Mouse (Mus musculus) T-cell, adult 2 months (primary cell): Measurements from ENCODE around the gene Eif3c.

Source experiments
- DNase-seq: peaks from one replicate; pipeline ENCODE4 v3.0.0; 2022; ENCODE audit warnings: low spot score

Gene Eif3c

DNA sequence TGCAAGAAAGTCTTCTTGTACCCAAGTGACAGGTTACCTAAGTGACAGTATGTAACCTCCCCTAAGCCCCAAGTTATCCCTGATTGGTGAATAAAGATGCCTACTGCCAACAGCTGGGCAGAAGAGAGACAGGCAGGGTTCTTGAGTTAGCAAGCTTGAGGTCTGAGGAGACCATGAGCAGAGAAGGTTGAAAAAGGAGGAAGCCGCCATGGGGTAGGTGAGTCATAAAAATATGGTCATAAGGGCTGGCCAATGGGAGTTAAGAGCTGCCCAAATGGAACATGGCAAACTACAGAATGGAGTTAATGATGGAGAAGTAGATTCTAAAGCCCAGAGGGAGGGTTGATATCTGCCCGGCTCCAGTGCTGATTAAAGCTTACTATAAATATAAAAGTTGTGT, 20.6 kb downstream of the Eif3c start:
- no peak for DNase-seq

DNA sequence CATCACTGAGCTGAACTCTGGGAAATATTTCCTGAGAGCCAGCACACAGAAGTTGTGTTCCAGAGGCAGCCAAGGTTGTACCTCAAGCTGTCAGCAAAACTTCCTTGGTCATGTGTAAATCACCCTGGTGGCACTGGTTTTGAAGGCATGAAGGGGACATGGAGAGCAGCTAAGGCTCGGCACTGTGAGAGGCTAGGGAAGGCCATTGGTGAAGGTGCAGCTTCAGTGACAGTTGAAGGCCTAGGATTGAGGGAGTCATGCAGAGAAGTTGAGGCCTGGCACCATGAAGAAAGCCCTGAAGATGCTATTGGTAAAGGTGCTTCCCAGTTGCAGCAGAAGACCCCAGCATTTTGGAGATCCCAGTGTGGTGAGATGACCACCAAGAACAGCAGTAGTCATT, 24.6 kb downstream of the Eif3c start:
- no peak for DNase-seq

GRCm38 (mm10) chr7:126537820-126538585, 28.2 kb downstream of the Eif3c start:
- DNase-seq: peak; percentile 43

DNA sequence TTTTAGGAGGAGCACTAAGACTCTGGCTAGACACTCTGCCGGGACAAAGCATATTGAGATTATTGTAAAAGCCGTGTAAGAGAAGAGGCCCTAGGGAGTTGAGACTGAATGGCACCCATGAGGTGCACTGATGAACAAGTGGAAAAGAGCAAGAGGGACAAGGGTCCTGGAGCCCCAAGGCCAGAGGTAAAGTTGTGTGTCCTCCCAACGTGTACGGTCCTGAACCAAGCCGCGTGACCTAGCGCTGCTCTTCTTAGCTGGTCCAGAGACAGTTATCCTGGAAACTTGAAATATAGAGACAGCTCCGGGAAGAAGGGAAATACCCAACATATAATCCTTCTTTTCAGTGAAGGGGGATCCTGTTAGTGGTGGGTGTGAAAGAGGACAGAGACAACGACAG, 29.7 kb downstream of the Eif3c start:
- DNase-seq: no peak

- DNase-seq: no peak
Measured at GRCm38 (mm10) chr7:126535766-126536165, 30.4 kb downstream of the Eif3c start.

- no peak for DNase-seq
Measured at GRCm38 (mm10) chr7:126533434-126533833, 32.8 kb downstream of the Eif3c start.

DNA sequence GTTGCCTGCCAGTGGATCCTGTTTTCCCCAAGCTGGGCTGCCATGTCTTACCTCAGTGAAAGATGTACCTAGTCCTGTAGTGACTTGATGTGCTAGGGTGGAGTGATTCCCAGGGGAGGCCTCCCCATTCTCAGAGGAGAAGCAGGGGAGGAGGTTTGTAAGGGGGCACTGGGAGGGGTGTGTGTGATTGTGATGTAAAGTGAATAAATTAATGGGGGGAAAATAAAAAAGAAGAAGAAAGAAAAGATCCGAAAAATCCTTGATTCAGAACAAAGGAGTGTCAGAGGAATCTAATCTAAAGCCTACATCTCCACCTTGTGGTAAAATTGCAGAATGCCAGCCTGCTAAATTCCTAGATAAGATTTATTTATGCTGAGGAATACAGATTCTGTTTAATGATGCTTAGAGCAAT, 38.0 kb downstream of the Eif3c start:
- DNase-seq: peak; percentile 47

- no peak for DNase-seq
Measured at GRCm38 (mm10) chr7:126523316-126523715, 42.9 kb downstream of the Eif3c start.

GRCm38 (mm10) chr7:126519513-126519912, 46.7 kb downstream of the Eif3c start:
- no peak for DNase-seq

GRCm38 (mm10) chr7:126518261-126518941, 47.8 kb downstream of the Eif3c start:
- DNase-seq: no peak

GRCm38 (mm10) chr7:126511287-126511686, 54.9 kb downstream of the Eif3c start:
- no peak for DNase-seq

DNA sequence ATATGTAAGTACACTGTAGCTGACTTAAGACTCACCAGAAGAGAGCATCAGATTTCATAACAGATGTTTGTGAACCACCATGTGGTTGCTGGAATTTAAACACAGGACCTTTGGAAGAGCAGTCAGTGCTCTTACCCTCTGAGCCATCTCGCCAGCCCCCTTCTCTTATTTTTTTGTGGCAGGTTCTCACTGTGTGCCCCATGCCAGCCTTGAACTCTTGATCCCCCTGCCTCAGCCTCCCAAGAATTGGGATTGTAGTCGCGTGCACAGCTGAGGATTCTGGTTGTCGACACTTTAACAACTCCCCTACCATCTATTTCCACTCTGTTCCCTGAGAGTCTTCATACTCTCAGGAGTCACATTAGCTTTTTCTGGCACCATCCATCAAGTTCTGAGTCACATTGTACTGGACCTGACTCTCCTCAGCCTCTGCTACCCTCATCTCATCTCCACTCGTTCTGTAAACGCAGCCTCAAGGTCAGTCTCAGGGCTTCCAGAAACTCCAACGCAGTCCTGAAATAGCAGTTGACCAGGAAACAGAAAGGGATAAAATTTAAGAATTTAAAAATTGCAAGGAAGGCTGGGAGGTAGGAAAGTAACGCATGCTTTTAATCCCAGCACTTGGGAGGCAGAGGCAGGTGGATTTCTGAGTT, 59.0 kb downstream of the Eif3c start:
- DNase-seq: no peak

DNA sequence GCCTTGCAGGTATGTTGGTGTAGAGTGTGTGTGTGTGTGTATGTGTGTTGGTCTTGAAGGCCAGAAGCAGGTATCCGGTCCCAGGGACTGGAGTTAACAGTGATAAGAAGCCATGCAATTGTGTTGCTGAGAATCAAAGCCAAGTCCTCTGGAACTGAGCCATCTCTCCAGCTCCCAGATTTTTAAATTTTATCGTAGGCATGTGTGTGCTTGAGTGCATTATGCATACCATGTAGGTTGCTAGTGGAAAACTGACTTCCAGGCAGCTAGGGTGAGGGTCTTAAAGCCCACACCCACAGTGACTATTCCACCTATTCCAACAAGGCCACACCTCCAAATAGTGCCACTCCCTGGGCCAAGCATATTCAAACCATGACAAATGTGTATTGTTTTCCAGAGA, 61.3 kb downstream of the Eif3c start:
- DNase-seq: no peak

- DNase-seq: peak; percentile 99
Measured at GRCm38 (mm10) chr7:126503273-126503878, 62.8 kb downstream of the Eif3c start, which contains the start of gene Atxn2l. TSS of gene Atxn2l (minus strand) at chr7:126503437.

DNA sequence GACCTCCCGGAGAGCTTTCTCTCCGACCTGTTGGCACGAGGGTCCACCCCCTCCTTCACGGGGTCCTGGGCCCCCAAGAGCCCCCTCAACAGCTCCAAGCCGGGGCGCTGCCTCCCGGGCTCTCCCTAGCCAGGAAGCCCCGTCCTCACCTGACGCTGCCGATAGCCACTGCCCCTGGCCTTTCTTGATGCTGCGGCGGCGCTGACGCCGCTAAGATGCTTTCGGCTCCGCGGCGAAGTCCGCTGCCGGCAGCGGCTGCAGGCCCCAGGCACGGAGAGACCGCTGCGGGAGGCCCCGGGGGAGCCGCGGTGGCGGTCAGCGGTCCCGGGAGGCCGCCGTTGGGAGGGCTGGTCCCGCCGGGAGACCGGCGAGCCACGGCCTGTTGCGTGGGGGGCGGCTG, 63.5 kb downstream of the Eif3c start:
- DNase-seq: no peak

DNA sequence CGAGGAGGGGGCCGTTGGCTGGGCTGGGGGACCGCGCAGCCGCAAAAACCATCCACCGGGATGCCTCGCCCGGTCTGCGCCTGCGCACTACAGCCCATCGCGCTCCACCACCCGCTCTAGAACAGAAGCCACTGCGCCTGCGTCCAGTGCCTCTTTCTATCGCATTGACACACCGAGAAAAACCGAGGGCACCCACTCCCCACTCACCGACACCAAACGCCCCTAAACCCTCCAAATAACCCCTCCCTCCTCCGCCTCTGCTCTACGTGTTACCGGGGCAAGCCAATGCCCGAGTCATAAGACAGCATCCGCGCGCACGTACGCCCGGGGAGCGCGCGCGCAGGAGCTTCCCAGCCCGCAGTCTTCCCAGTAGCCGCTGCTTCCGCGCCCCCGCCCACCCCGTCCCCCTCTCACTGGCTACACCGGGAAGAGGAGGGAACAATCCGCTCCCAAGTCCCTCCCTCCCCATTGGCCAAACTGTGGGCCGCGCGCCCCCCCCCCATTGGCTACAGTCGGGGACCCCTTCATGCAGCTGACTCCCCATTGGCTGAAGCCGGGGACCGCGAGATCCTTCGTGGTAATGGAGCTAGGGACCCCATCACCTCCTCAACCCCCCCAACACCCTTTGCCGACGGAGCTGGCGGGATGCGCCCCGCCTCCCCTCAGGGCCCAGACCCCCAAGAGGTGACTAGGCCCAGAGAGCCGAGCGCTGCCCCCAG, 64.0 kb downstream of the Eif3c start:
- peak; percentile 86 for DNase-seq

DNA sequence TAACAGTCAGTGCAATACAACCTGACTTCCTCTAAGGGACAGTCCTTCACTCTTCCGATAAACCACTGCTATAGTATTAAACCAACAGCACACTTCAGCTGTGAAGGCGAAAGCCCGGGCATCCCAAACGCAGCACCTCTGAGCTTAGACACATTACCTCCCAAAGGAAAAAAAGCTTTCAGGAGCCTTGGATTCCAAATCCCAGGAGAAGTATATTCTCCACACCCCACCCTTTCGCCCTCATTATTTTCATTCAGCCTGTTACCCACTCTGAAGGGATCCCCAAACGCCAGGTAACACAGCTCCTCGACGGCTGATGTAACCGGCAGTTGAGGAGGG, 64.6 kb downstream of the Eif3c start:
- no peak for DNase-seq

DNA sequence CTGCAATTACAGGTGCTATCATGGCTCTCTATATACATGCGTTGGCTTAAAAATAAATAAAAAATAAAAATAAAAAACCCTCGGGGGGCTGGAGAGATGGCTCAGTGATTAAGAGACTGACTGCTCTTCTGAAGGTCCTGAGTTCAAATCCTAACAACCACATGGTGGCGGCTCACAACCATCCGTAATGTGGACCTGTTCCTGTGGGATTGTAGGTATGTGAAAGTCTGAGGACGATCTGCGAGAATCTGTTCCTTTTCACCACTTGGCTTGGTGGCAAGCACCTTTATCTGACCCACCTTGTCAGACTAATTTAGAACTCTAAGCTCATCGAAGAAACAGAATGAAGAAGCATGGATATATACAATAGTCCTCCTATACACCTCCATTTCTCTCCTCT, 66.8 kb downstream of the Eif3c start:
- no peak for DNase-seq

DNA sequence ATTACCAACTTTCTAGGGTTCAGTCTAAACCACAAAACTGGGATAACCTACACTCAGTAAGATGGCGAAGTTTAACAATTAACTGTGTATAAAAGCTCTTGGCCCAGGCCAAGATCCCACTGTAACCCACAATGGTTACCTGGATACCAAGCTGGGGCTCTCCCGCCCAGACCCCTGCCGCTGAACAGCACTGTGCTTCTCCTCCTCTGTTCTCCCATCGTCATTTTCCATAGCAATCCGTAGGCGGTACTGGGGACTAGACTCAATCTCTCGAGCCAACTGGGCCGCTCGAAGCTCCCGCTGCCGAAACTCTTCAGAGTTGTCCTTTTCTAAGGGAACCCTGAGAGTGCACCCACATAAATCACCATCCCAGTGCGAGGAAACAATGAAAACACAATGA, 68.2 kb downstream of the Eif3c start:
- DNase-seq: no peak

DNA sequence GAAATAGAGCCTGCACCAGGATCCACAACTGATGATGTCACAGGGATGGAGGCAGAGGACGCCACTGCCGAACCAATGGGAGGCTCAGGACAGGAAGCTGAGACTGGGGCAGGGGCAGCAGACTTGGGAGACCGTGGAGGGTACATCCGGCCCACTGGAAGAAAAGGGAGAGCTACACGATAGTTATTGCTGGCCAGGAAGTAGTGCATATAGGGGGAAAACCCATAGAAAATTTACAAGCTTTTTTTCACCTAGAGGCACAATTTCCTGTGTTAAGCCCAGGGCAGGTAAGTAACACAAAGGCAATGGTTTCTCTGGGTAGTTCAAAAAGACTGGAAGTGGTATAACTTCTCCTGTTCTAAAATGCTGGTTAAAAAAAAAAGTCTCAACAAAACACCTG, 69.7 kb downstream of the Eif3c start:
- no peak for DNase-seq
